ENCODE assay signal across 11 mouse cellular contexts in the genomic region with DNA sequence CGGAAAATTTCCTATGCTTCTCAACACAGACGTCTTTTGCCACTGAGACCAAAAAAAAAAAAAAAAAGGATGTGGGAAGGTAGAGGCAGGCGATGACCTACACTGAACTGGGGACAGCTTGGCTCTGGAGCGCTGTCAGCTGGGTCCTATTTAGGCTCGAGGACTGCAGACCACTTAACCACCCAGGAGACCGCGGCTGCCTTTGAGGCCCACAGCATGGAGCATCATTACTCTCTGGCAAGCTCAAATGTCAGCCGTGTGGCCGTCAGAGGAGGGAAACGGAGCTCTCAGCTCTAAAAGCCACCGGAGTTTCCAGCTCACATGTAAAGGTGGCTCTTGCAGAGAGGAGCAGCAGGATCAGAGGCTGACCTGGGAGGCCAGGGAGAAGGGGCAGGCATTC. TPM values are rescaled to one million over a fixed set of nuclear protein-coding genes. Genes with fewer than 3 reads are reported as not detected.
DNase-seq lines count a peak whose midpoint lies in the region; ATAC-seq lines count a peak whose summit lies in the region.
"Had no signal": no experiment of that assay in that cellular context is flagged by ENCODE, and none has a peak within 500 bp of the region (broad histone marks: within the 10 kb centered on the region; RNA-seq: fewer than 3 reads in every experiment).

No protein-coding gene starts in this region.

- DNase-seq in neural tube, embryonic 10.5 days (ENCODE audit: extremely low spot score, low spot score), result peak; percentile 65
- DNase-seq in hindbrain, embryonic 10.5 days (ENCODE audit: low spot score), result peak; percentile 73
- DNase-seq in midbrain, embryonic 11.5 days (ENCODE audit: low spot score, missing footprints), result peak; percentile 94
- DNase-seq in layer of hippocampus, adult 9-10 months (ENCODE audit: low spot score), result no peak
- DNase-seq in adipocyte (ENCODE audit: low spot score), result no peak
- no peak for DNase-seq in left cerebral cortex, postnatal 4 days
- DNase-seq in spleen, adult 12 weeks (ENCODE audit: low spot score), result no peak
- DNase-seq: thymus, adult 18-20 months had no signal

- H3K9ac ChIP-seq in neural tube, embryonic 15.5 days (replicated peaks), result no peak overlapping the region
- no peak overlapping the region for H3K9ac ChIP-seq in midbrain, embryonic 11.5 days (ENCODE audit: low read length)
- H3K9ac ChIP-seq: liver, embryonic 14.5 days had no signal

- H3K27me3 ChIP-seq in neural tube, embryonic 15.5 days (replicated peaks), result peaks cover 16% of the 10 kb centered on the region; the same call in 1 of the 2 replicates
- H3K27me3 ChIP-seq in hindbrain, embryonic 10.5 days (ENCODE audit: insufficient read depth, poor library complexity, severe bottlenecking), result peaks cover 34% of the 10 kb centered on the region
- H3K27me3 ChIP-seq in midbrain, embryonic 11.5 days (ENCODE audit: control insufficient read depth, insufficient read depth, low read length), result no peaks in the 10 kb centered on the region; the same call in 1 of the 2 replicates

- no peaks in the 10 kb centered on the region for H3K9me3 ChIP-seq in neural tube, embryonic 15.5 days (replicated peaks)
- no peaks in the 10 kb centered on the region for H3K9me3 ChIP-seq in hindbrain, embryonic 10.5 days
- no peaks in the 10 kb centered on the region for H3K9me3 ChIP-seq in midbrain, embryonic 11.5 days (ENCODE audit: control insufficient read depth, low read length)

- WGBS in neural tube, embryonic 15.5 days, result 5% methylated on average over 11 of the region's 11 CpGs
- 4% methylated on average over 11 of the region's 11 CpGs for WGBS in hindbrain, embryonic 10.5 days
- WGBS in midbrain, embryonic 11.5 days, result 7% methylated on average over 11 of the region's 11 CpGs

- peaks cover 18% of the 10 kb centered on the region for H3K4me1 ChIP-seq in neural tube, embryonic 15.5 days
- peaks cover 71% of the 10 kb centered on the region for H3K4me1 ChIP-seq in hindbrain, embryonic 10.5 days (replicated peaks)
- peaks cover 22% of the 10 kb centered on the region for H3K4me1 ChIP-seq in midbrain, embryonic 11.5 days (ENCODE audit: control insufficient read depth, insufficient read depth, low read length)

- intact Hi-C loops in left cerebral cortex, postnatal 4 days (cut with DNase I), result no loop called here

- no peaks in the 10 kb centered on the region for H3K36me3 ChIP-seq in neural tube, embryonic 15.5 days
- H3K36me3 ChIP-seq in hindbrain, embryonic 10.5 days, result peaks cover 35% of the 10 kb centered on the region
- H3K36me3 ChIP-seq in midbrain, embryonic 11.5 days (ENCODE audit: control insufficient read depth, insufficient read depth, low read length), result no peaks in the 10 kb centered on the region

- H3K4me2 ChIP-seq in neural tube, embryonic 15.5 days, result no peak overlapping the region; the same call in 1 of the 2 replicates
- no peak overlapping the region; the same call in 1 of the 2 replicates for H3K4me2 ChIP-seq in midbrain, embryonic 11.5 days

- no peak for ATAC-seq in neural tube, embryonic 15.5 days (ENCODE audit: low FRiP score)
- no peak; the same call in 1 of the 2 replicates for ATAC-seq in midbrain, embryonic 11.5 days (ENCODE audit: low FRiP score)

- no peak overlapping the region; the same call in 1 of the 2 replicates for H3K27ac ChIP-seq in neural tube, embryonic 15.5 days (replicated peaks)
- peak overlapping the region; percentile 79 for H3K27ac ChIP-seq in hindbrain, embryonic 10.5 days
- H3K27ac ChIP-seq in midbrain, embryonic 11.5 days (ENCODE audit: low read depth, low read length), result 0 out of 2 replicates have a peak overlapping the region, but pooled peaks have one; percentile 21
- H3K27ac ChIP-seq: liver, embryonic 14.5 days had no signal

- H3K4me3 ChIP-seq in neural tube, embryonic 15.5 days (replicated peaks), result no peak overlapping the region
- H3K4me3 ChIP-seq in hindbrain, embryonic 10.5 days, result peak overlapping the region; percentile 32; the same call in 1 of the 2 replicates
- no peak overlapping the region for H3K4me3 ChIP-seq in midbrain, embryonic 11.5 days (ENCODE audit: low read depth, low read length)

RNA-seq across cellular contexts. Expression of a gene that starts 46.2 kb away (rescaled TPM):
- polyA plus RNA-seq in neural tube, embryonic 15.5 days (2015; fragmentation: Nextera tagmentation; extraction: Ambion mirVana), result 9.1 and 10.4 TPM in 2 replicates
- polyA plus RNA-seq in hindbrain, embryonic 10.5 days (2016; fragmentation: Nextera tagmentation; extraction: Ambion mirVana), result 62.6 and 70.5 TPM in 2 replicates
- polyA plus RNA-seq in midbrain, embryonic 11.5 days (2014; fragmentation: Nextera tagmentation; extraction: Ambion mirVana), result 27.8 and 31.4 TPM in 2 replicates
- total RNA-seq in left cerebral cortex, postnatal 4 days (2021), result 10 to 100 TPM; 61.6 to 73.2 TPM
- total RNA-seq: monocyte, adult 5-6 weeks had no signal

Comparison
In these comparisons a context has a peak if more than half of its experiments do, and no peak if none do; other contexts are left out.
1. DNase-seq: peak in neural tube, embryonic 10.5 days (single experiment), hindbrain, embryonic 10.5 days (single experiment) and midbrain, embryonic 11.5 days (single experiment); none in layer of hippocampus, adult 9-10 months (single experiment), adipocyte (single experiment), left cerebral cortex, postnatal 4 days (single experiment) and spleen, adult 12 weeks (single experiment).